Mouse (Mus musculus) gastrocnemius, adult 8-10 months (tissue): Measurements from ENCODE around the gene Poc5. TPM values are rescaled to one million over a fixed set of nuclear protein-coding genes. Genes with fewer than 3 reads are reported as not detected.

Source experiments
- DNase-seq, 2 experiments: peaks; one replicate each; pipeline ENCODE4 v3.0.0; 2022; ENCODE audit warnings: low spot score in 2 of 2
- total RNA-seq, 4 experiments: library from RNA; stranded (reverse); gene quantifications; 2 replicates each; pipeline ENCODE4 v1.2.4; 2022

The Poc5 gene
- total RNA-seq, 4 experiments from 2014 or later: 5.3 to 6.9 (median 6.1) TPM

DNA sequence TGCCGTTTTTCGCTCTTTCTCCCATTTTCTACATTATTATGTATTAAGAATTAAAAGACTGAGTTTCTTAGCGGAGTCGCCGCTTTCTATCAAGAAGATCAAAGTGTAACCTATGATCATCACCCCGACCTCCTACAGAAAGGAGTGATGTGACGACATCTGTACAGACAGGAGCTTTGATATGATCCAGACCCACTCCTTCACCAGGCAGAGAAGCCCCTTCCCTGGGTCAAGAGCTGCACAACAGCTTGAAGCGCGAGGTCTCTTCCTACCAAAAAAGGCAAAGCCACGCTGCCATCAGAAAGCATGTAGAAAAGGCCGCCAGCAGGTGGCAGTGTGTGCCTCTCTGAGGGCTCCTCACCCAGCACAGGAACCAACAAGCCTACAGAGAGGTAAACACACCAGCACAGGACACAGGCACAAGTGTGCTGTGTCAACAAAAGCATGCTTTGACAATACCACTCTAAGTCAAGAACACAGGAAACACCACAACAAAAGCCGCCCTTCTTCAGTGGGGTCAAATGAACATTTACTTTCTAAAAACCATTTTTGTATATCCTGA, 43.6 kb downstream of the Poc5 start:
- peak; percentile 71 to 80 for DNase-seq

DNA sequence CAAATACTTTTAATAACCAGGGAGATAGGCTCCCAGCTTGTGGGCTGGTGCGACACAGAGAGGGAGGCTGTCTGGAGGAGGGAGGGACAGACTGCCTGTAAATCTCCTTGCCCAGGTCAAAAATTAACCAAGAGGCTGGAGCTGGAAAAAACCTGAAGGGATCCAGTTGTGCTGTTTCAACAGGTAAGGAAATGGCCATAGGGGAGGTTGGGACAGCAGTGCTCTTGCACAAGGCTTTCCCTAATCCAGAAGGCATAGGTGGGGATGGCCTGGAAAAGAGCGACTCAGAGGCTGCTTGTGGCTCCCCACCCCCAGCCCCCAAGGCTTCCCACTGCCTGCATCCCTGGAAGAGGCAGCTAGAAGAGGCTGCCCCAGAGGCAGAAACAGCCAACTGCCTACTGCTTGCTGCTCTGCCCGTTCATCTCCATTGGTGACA, 44.3 kb downstream of the Poc5 start:
- DNase-seq: no peak

DNA sequence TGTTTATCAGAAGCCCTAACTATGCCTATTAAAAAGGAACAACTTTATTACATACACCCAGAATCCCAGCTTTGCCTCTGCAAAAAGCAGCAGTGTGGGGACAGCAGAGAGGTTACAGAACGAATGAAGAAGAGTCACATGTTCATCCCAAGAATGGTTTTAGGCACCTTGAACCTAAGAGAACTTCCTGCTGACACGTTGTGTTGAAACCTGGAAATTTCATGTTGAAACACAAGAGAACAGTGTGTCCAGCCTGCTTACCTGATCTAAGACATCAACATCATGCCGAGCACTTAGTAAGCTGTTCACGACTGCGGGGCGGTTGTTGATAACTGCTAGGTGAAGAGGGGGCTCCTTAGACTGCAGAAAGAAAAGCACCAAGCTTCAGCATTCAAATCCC, 44.9 kb downstream of the Poc5 start:
- DNase-seq: no peak

DNA sequence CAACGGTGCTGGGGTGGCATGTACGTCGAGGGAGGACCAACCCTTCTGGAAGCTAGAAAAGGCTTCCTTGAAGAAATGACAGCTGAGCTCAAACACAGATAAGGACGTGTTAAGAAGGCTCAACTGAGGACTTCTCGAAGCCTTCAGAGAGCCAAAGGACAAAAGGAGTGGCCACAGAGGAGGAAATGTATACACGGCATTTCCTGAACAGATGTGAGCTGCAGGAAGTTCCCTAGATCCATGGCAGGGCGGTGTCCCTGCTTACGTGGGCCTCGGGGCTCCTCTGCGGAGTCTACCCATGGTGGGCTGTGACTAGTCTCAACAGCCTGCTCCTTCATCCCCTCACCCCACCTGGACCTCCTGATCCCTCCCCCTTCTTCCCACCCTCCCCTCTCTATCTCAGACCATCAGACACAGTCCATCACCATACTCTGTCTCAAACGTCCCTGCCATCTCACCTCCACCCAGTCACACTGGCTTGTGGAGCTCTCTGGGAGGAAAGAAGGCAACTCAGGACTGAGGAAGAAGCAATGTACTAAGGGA, 45.6 kb downstream of the Poc5 start:
- no peak for DNase-seq

DNA sequence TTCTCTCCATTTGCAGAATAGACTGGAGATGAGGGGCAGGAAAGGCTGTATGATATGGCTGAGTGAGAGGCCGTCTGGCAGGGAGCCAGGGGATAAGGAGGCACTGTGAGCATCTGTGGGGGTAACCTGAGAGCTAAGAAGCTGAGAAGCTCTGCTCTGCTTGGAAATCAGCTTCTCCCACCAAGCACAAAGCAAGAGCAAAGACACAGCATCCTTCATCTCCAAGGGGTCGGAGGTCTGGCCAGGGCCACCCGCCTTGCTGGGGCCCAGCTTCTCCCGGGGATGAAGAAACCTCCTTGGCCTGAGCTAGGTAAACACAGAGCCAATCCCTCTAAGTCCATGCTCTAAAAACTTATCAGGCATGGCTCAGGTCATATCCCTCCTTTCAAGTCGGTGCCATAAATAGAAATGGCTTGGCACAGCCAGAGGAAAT, 46.8 kb downstream of the Poc5 start:
- no peak for DNase-seq

DNA sequence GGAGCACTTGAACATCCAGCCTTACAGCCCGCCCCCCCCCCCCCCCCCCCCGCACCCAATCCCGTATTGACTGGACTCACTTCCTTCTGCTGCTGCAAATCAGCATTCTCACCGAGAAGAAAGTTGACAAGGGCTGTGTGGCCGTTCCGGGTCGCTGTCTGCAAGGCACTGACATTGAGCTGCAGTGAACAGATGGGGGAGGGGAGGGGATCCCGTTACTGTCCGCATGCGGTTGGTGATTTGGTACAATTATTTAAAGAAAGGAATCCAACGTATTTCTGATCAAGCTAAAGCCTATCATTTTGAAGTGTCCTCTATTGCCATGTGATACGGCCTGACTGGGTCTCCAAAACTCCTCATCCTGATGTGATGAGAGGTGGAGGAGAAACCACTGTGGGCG, 47.7 kb downstream of the Poc5 start:
- no peak for DNase-seq

DNA sequence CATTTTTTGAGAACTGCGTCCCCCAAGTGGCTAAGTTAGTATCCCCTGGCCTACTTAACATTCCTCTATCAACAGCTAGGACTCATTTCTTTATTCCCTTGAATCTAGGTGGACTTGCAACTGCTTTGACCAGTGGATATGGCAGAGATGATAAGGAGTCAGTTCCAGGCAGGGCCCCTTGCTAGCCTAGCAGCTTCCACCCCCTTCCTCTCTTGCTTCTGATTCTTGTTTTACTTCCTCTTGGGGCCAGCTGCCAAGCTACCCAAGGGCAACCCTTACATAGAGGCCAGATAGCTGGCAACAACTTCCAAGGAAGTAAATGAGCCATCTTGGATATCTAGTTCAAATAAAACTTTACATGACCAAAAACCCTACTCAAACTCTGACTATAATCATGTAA, 48.8 kb downstream of the Poc5 start:
- DNase-seq: no peak

DNA sequence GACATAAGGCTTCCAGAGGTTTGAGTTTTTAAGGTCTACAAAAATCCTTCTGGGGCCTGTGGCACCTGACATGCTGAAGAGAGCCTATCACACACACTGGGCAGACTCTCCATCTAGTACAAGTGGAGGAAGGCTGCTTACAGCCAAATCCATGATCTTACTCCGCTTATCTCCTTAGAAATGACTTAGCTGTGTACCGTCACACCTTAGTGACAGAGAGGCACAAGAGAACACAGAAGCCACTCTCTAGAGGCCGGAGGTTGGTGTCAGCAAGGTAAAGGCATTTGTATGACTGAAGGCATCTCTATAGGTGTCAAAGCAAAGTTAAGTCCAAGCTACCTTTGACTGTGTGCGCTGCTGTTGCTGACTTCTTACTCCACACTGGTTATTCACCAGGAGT, 52.3 kb downstream of the Poc5 start:
- DNase-seq: no peak

DNA sequence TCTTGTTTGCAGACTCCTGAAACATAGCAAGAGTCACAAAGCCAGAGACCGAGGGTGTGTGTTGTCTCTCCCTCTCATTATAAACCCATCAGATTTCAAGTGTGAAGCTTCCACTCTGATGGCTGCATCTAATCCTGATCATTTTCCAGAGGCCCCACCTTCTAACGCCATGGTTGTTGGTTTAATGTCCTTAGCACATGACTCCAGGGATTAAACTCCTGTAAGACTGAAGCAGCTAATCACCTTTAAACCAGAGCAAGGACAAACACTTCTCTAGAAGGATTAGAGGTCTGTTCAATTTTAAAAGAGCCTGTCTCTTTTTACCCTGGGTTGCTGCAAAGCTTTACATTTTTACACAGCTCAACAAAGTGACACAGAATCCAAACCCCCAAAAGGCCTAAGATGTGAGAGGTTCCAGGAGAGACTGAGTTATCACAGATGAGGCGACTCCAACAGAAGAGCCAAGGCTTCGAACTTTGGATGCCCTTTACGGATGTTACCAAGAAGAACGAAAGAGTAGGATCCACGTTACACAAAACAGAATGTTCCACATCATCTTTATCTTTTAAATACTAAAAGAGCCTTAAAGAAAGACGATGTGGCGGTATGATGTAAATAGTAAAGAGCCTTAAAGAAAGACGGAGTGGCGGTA, 62.2 kb downstream of the Poc5 start:
- no peak for DNase-seq

DNA sequence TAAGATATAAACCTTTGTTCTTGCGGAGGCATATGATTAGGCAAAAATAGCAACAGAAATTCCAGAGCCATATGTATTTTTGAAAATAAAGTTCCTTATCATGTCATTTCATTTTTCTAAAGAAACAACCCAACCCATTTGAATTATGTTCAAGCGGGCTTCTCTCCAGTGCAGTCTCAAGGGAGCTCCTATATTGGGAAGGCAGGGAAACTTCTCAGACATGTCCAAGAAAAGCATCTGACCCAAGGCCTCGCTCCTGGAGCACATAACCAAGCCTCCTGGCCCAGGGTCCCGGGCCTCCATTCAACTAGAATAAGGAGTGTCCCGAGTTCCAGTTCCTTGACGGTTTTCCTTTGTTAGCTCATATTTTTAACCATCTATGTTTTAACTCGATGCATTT, 62.8 kb downstream of the Poc5 start:
- peak in 1 of 2 experiments; percentile 13 for DNase-seq

DNA sequence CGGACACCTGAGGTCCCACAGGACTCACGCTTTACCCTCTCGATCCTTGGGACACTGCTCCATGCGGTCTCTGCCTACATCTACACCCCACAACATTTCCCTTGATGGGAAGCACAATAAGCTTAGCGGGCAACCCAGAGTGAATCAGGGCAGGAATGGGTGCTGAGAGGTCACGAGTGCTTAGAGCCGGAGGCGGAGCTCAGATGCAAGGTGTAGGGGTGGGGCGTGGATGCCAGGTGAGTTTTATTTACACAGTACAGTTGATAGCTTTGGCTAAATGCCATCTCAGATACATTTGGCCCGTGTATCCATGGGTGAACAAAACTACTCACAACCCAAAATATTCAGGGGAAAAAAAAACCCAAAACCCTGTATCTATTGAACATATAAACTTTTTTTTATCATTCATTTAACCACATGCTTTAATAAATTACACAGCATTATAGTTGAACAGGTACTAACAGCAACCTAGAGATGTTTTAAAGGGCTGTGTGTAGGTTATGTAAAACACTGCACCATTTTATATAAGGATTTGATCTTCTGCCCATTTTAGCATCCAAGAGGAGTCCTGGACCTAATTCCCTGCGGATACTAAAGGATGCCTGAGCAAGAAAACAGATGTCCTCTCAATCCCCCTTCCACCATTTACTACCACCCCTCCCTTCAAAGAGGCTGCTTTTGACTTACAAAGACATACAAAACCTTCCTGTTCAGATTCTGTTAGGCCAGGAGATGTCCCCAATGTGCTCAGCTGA, 63.5 kb downstream of the Poc5 start:
- no peak for DNase-seq

DNA sequence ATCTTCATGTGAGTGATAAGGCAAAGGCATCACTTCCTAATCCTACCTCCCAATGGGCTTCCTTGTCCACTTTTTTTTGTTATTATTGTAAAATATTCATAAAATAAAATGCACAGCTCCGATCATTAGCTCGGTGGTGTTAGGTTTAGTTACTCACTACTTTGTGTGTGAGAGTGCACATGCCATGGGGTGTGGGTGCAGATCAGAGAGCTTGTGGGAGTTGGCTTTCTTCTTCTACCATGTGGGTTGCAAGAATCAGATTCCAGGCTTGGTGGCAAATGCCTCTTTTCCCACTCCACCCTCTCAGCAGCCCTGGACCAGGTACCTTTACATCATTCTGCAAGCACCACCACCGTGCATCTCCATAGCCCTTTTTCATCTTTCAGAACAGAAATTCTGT, 64.5 kb downstream of the Poc5 start:
- DNase-seq: no peak

DNA sequence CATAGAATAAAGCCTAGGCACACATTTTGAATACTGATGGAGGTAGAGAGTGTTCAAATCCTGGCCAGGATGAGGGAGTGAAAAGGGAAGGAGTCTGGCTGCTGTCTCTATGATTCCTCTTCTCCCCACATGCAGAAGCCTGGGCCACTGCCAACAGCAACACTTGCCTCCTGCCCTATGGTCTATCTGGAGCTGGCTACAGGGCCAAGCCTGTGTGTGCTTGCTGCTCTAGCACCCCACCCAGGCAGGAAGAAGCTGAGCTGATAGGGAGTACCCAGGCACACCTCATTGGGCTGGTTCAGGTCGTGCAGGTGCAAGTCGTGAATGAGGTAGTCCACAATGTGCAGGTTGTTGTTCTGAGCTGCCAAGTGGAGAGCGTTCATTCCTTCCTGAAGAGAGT, 66.2 kb downstream of the Poc5 start:
- DNase-seq: no peak

DNA sequence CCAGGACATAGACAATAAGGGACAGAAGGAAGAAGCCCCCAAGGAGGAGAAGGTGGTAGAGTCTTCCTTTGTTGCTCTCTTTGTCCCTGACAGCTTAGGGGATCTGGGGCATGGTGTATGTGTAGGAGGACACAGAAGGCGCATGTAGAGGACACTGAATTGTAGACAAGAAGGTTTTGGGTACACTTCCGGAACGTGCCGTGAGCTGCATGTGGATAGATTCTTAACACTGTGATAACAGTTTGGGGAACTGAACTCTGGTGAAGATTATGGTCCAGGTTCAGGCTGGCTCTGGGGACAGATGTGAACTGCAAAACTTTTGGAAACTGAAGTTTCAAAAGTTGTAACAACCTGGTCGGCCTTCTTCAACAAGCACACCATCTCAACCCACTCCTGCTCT, 69.5 kb downstream of the Poc5 start:
- no peak for DNase-seq

DNA sequence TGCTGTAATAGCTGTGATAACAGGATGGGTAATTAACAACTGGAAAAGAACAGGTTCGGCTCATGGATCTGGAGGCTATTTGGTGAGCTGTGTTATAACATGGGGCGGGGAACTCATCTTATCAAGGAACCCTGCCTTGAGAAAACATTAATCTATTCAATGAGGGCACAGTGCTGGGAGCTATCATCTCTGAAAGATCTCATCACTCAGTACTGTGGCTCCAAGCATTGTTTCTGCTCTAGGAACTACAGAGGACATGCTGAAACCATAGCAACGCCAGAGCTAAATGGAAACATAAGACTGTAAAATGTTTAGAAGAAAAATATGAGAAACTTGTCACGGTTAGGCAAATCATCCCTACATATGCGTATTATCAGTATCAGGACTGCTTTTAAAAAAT, 69.9 kb downstream of the Poc5 start:
- DNase-seq: no peak

DNA sequence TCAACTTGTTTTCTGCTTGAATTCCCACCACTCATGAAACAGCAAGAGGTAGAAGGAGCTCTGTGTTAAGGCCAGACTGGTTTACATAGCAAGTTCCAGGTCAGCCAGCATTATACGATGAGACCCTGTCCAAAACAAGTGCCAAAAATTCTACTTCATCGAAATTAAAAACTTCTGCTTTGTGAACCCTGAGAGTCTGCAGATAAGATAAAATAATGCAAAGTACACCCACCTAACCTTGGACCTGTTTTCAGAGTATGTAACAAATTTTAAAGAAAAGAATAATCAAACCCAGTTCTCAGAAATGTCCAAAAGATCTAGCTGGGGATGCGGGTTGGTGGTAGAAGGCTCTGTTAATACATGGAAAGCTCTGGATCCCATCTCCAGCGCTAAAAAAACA, 70.5 kb downstream of the Poc5 start:
- DNase-seq: no peak

DNA sequence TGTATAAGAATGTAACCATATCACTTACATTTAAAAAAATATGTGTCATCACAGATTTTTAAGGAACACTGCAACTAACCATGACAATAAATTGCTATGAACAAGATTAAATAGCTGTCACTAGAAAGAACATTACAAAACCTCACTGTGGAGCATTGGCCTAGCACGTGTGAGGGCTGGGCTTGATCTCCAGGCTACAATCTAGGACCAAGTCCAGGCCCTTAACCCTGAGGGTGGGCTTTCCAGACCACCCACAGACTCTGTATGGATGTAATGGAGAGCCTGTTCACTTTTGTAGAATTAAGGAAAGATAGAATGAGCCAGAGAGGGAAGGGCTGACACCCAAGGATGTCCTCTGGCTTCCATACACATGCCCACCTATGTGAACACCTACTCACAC, 74.5 kb downstream of the Poc5 start:
- no peak for DNase-seq

DNA sequence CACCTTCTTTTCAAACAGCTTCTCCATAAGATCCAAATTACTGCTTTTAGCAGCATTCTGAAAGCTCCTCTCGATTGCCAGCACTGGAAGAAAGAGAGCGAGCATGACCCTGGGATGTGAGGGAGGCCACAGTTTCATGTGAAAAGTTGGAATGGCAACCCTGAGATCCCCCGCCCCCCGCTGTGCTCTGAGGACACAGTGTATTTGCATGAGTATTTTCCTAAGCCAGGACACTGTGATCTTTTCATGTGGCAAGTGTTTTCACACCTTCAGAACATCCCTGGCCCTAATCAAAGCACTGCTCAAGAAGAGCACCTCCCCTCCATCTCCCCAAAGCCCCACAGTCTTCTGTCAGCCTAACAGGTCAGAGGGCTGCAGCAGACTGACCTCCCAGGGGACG, 77.2 kb downstream of the Poc5 start:
- DNase-seq: no peak
